Mouse (Mus musculus) myocyte (in vitro differentiated cells): ENCODE data around the gene Tox2.

Source experiments
- CEBPB ChIP-seq: IDR thresholded peaks from 2 replicates; pipeline ENCODE4 v1.6.1; 2011; ENCODE audit warnings: mild to moderate bottlenecking, moderate library complexity; ENCODE audit not compliant: poor library complexity, insufficient read depth, severe bottlenecking
- E2F4 ChIP-seq: IDR thresholded peaks from one replicate; pipeline ENCODE4 v1.6.1; 2011; ENCODE audit warnings: mild to moderate bottlenecking, control low read depth, moderate library complexity; ENCODE audit not compliant: insufficient read depth
- MYOD1 ChIP-seq, 3 experiments: IDR thresholded peaks; one replicate each; pipeline ENCODE4 v1.6.1; 2011; ENCODE audit warnings: control low read depth in 2 of 3, low read depth in 2 of 3, mild to moderate bottlenecking in 2 of 3, moderate library complexity in 1 of 3; ENCODE audit not compliant: insufficient read length in 2 of 3, control insufficient read depth in 1 of 3
- MYOG ChIP-seq, 3 experiments: IDR thresholded peaks; one replicate each; pipeline ENCODE4 v1.6.1; 2011; ENCODE audit warnings: control low read depth in 2 of 3, low read depth in 2 of 3, mild to moderate bottlenecking in 2 of 3; ENCODE audit not compliant: insufficient read length in 2 of 3, control insufficient read depth in 1 of 3, insufficient read depth in 1 of 3
- POLR2A ChIP-seq: IDR thresholded peaks from one replicate; pipeline ENCODE4 v1.6.1; 2011; ENCODE audit warnings: low read depth, mild to moderate bottlenecking, control low read depth, moderate library complexity; ENCODE audit not compliant: insufficient read length
- POLR2AphosphoS2 ChIP-seq: IDR thresholded peaks from one replicate; pipeline ENCODE4 v1.6.1; 2011; ENCODE audit warnings: low read depth, control low read depth; ENCODE audit not compliant: insufficient read length
- USF1 ChIP-seq: IDR thresholded peaks from one replicate; pipeline ENCODE4 v1.6.1; 2011; ENCODE audit warnings: low read depth, mild to moderate bottlenecking, control low read depth, moderate library complexity

- TF ChIP-seq POLR2A, result no peak
- no peak for TF ChIP-seq E2F4
- TF ChIP-seq MYOD1 (IDR thresholded peaks at IDR 0.05; ENCODE audit: control insufficient read depth in 1 of 3, insufficient read length in 2 of 3, low read depth in 2 of 3), result peak in 1 of 3 experiments; percentile 74
- peak; percentile 29; the same call in 1 of the 2 replicates for TF ChIP-seq CEBPB
- TF ChIP-seq USF1, result no peak
- TF ChIP-seq POLR2AphosphoS2, result no peak
- peak; percentile 68 to 97 (median 90) for TF ChIP-seq MYOG (IDR thresholded peaks at IDR 0.05; ENCODE audit: control insufficient read depth in 1 of 3, insufficient read depth in 1 of 3, insufficient read length in 2 of 3, low read depth in 2 of 3)
These were observed 26.1 kb downstream of the Tox2 start for GRCm38 (mm10) chr2:163229050-163229449.
